Comparison of ENCODE assay signal across 20 mouse cellular contexts in the genomic region with DNA sequence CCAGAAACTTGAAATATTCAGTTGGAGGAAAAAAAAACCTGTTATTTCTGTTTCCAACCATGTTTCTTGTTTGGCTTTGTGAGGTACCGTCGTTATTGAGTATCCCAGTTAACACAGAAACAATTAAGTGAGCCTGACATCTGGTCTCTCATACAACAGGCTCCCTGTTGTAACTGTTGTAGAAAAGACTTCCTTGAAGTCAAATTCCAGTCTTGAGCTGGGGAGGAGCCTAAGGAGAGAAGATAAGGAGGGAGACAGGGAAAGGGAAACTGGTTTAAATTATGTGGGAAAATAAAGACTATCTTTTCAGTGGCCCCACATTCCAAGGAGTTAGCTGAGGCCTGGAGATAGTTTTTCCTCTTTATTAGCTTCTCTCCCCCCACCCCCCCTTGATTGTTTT.
"Had no signal": no experiment of that assay in that cellular context is flagged by ENCODE, and none has a peak within 500 bp of the region (broad histone marks: within the 10 kb centered on the region; RNA-seq: fewer than 3 reads in every experiment).

No protein-coding gene starts in this region.

- H3K9me3 ChIP-seq: limb, embryonic 12.5 days; limb, embryonic 15.5 days; liver, embryonic 12.5 days; liver, embryonic 15.5 days; megakaryocyte, embryonic 14.5 days; midbrain, embryonic 10.5 days; midbrain, embryonic 13.5 days; neural tube, embryonic 13.5 days had no signal

- H3K4me1 ChIP-seq: limb, embryonic 12.5 days; limb, embryonic 15.5 days; liver, embryonic 15.5 days; midbrain, embryonic 10.5 days; midbrain, embryonic 13.5 days; neural tube, embryonic 13.5 days had no signal

- H3K27me3 ChIP-seq: limb, embryonic 12.5 days; limb, embryonic 15.5 days; liver, embryonic 12.5 days; liver, embryonic 15.5 days; megakaryocyte, embryonic 14.5 days; midbrain, embryonic 13.5 days; neural tube, embryonic 13.5 days had no signal

- H3K9ac ChIP-seq: limb, embryonic 12.5 days; limb, embryonic 15.5 days; liver, embryonic 12.5 days; liver, embryonic 15.5 days; midbrain, embryonic 13.5 days; neural tube, embryonic 13.5 days had no signal

- H3K36me3 ChIP-seq: limb, embryonic 12.5 days; limb, embryonic 15.5 days; liver, embryonic 15.5 days; midbrain, embryonic 10.5 days; midbrain, embryonic 13.5 days; neural tube, embryonic 13.5 days had no signal

- ATAC-seq: liver, embryonic 12.5 days; midbrain, embryonic 13.5 days; midbrain, embryonic 16.5 days had no signal

- H3K4me2 ChIP-seq: limb, embryonic 12.5 days; limb, embryonic 15.5 days; liver, embryonic 12.5 days; liver, embryonic 15.5 days; midbrain, embryonic 13.5 days; neural tube, embryonic 13.5 days had no signal

- H3K27ac ChIP-seq: limb, embryonic 12.5 days; limb, embryonic 15.5 days; liver, embryonic 12.5 days; liver, embryonic 15.5 days; midbrain, embryonic 10.5 days; midbrain, embryonic 13.5 days; neural tube, embryonic 13.5 days had no signal

- H3K4me3 ChIP-seq: limb, embryonic 12.5 days; limb, embryonic 15.5 days; liver, embryonic 12.5 days; liver, embryonic 15.5 days; megakaryocyte, embryonic 14.5 days; midbrain, embryonic 10.5 days; midbrain, embryonic 13.5 days; myocyte; neural tube, embryonic 13.5 days had no signal

- DNase-seq: kidney, adult 2 months; kidney, postnatal 10 days; kidney, postnatal 36 days; left cerebral cortex, postnatal 4 days; lung, adult 2 months; lung, postnatal 36 days; retina, postnatal 1 day; right cerebral cortex, postnatal 25 days; thymus, adult 18-20 months; thymus, postnatal 36 days had no signal
